Mouse (Mus musculus) naive thymus-derived CD4-positive, alpha-beta T cell, adult 5 months (primary cell): ENCODE results near the gene H1foo. TPM values are rescaled to one million over a fixed set of nuclear protein-coding genes. Genes with fewer than 3 reads are reported as not detected.

Source experiments
- polyA plus RNA-seq: library from polyadenylated mRNA; unstranded; fragments of 100-300 nt; shearing (Covaris generic); gene quantifications from one replicate; pipeline ENCODE4 v1.2.1, GENCODE M21; 2017

Gene H1foo
- polyA plus RNA-seq = not detected

GRCm38 (mm10) chr6:115944638-115945037 is at the start of gene H1foo:
Gene H1foo (plus strand): TSS chr6:115944938.

GRCm38 (mm10) chr6:115931639-115932038 is 13.1 kb upstream of the H1foo start, which contains the start of gene Rho:
Gene Rho (plus strand): TSS chr6:115931748.

GRCm38 (mm10) chr6:115994877-115995520 is 50.3 kb downstream of the H1foo start, which contains the start of gene Plxnd1:
Gene Plxnd1 (minus strand): TSS chr6:115995005.

Other genes starting within 250 kb of the H1foo start
- not detected for gene Tmem40, start 182.5 kb upstream of the H1foo start, polyA plus RNA-seq
- 4.1 TPM for gene Cand2, start 170.4 kb upstream of the H1foo start, polyA plus RNA-seq
- 4,246 TPM for gene Rpl32, start 136.2 kb upstream of the H1foo start, polyA plus RNA-seq
- not detected for gene Efcab12, start 106.5 kb upstream of the H1foo start, polyA plus RNA-seq
- 11.1 TPM for gene Mbd4, start 91.6 kb upstream of the H1foo start, polyA plus RNA-seq
- gene Ift122, start 91.5 kb upstream of the H1foo start, polyA plus RNA-seq = 0.96 TPM
- gene Rho, start 13.2 kb upstream of the H1foo start, polyA plus RNA-seq = not detected
- gene Plxnd1, start 50.1 kb downstream of the H1foo start, polyA plus RNA-seq = 1.2 TPM
- gene Tmcc1, start 248.5 kb downstream of the H1foo start, polyA plus RNA-seq = 18.1 TPM